Mouse (Mus musculus): ENCODE results near the gene Prickle4. TPM values are rescaled to one million over a fixed set of nuclear protein-coding genes. Genes with fewer than 3 reads are reported as not detected.

The Prickle4 gene
- polyA plus RNA-seq, 1 experiment from 2014 or later, result 0.27 TPM

- H3K9ac ChIP-seq, result no peak overlapping the region
- ATAC-seq (ENCODE audit: insufficient number of reproducible peaks, low FRiP score, low TSS enrichment, low read depth), result no peak
- H3K4me2 ChIP-seq, result 0 out of 2 replicates have a peak overlapping the region, but pooled peaks have one; percentile 10
- no peak overlapping the region for H3K4me3 ChIP-seq
- H3K27ac ChIP-seq, result no peak overlapping the region
- WGBS, result 34% methylated on average over 28 of the region's 28 CpGs
- H3K27me3 ChIP-seq, result peaks cover 11% of the 10 kb centered on the region
- peaks cover 17% of the 10 kb centered on the region for H3K4me1 ChIP-seq
- peaks cover 52% of the 10 kb centered on the region for H3K36me3 ChIP-seq
- H3K9me3 ChIP-seq, result no peaks in the 10 kb centered on the region
Observed at GRCm38 (mm10) chr17:47702548-47703345, 8.2 kb upstream of the Prickle4 start.

GRCm38 (mm10) chr17:47701793-47702192 lies 7.3 kb upstream of the Prickle4 start:
- no peak overlapping the region for H3K27ac ChIP-seq
- H3K4me2 ChIP-seq, result no peak overlapping the region
- peaks cover 52% of the 10 kb centered on the region for H3K36me3 ChIP-seq

GRCm38 (mm10) chr17:47699055-47699454 lies 4.5 kb upstream of the Prickle4 start:
- Histone ChIP-seq H3K27me3 (peaks cover 11% of the 10 kb centered on the region), H3K4me2 (no peak overlapping the region), H3K4me3 (no peak overlapping the region), H3K9ac (no peak overlapping the region), H3K9me3 (no peaks in the 10 kb centered on the region), H3K36me3 (peaks cover 46% of the 10 kb centered on the region), H3K27ac (no peak overlapping the region), H3K4me1 (peaks cover 26% of the 10 kb centered on the region)
- no peak for ATAC-seq (ENCODE audit: insufficient number of reproducible peaks, low FRiP score, low TSS enrichment, low read depth)
- 76% methylated on average over 2 of the region's 2 CpGs for WGBS

More at GRCm38 (mm10) chr17:47701793-47702192, 7.3 kb upstream of the Prickle4 start:
- Histone ChIP-seq H3K9ac (no peak overlapping the region), H3K27me3 (peaks cover 11% of the 10 kb centered on the region), H3K4me3 (no peak overlapping the region), H3K9me3 (no peaks in the 10 kb centered on the region), H3K4me1 (peaks cover 16% of the 10 kb centered on the region)
- 80% methylated on average over 9 of the region's 9 CpGs for WGBS
- no peak for ATAC-seq (ENCODE audit: insufficient number of reproducible peaks, low FRiP score, low TSS enrichment, low read depth)

GRCm38 (mm10) chr17:47698156-47698555 lies 3.6 kb upstream of the Prickle4 start:
- no peak overlapping the region for H3K4me3 ChIP-seq
- H3K27ac ChIP-seq, result no peak overlapping the region
- no peak overlapping the region for H3K9ac ChIP-seq
- 92% methylated on average over 10 of the region's 10 CpGs for WGBS
- peaks cover 23% of the 10 kb centered on the region for H3K4me1 ChIP-seq
- H3K36me3 ChIP-seq, result peaks cover 42% of the 10 kb centered on the region
- H3K27me3 ChIP-seq, result peaks cover 10% of the 10 kb centered on the region
- no peak for ATAC-seq (ENCODE audit: insufficient number of reproducible peaks, low FRiP score, low TSS enrichment, low read depth)
- no peaks in the 10 kb centered on the region for H3K9me3 ChIP-seq
- H3K4me2 ChIP-seq, result no peak overlapping the region

- H3K4me2 ChIP-seq, result peak overlapping the region; percentile 87
- peak overlapping the region; percentile 76 for H3K27ac ChIP-seq
- H3K4me1 ChIP-seq, result peaks cover 13% of the 10 kb centered on the region
- H3K36me3 ChIP-seq, result peaks cover 18% of the 10 kb centered on the region
- WGBS, result under 1% methylated on average over 22 of the region's 23 CpGs
- H3K9ac ChIP-seq, result peak overlapping the region; percentile 83
- no peaks in the 10 kb centered on the region for H3K9me3 ChIP-seq
- no peaks in the 10 kb centered on the region for H3K27me3 ChIP-seq
- ATAC-seq (ENCODE audit: insufficient number of reproducible peaks, low FRiP score, low TSS enrichment, low read depth), result 0 out of 2 replicates have a peak, but pooled peaks have one; percentile 0
- peak overlapping the region; percentile 80 for H3K4me3 ChIP-seq
Observed at GRCm38 (mm10) chr17:47695337-47695710, 788 bp upstream of the Prickle4 start.

- Histone ChIP-seq H3K27me3 (no peaks in the 10 kb centered on the region), H3K9me3 (no peaks in the 10 kb centered on the region), H3K4me1 (peaks cover 21% of the 10 kb centered on the region), H3K4me2 (peak within 1 kb of the TSS; percentile 87), H3K27ac (peak within 1 kb of the TSS; percentile 76), H3K4me3 (peak within 1 kb of the TSS; percentile 80), H3K36me3 (peaks cover 8% of the 10 kb centered on the region), H3K9ac (peak within 1 kb of the TSS; percentile 83)
- 1% methylated on average over 3 of the region's 3 CpGs for WGBS
- ATAC-seq (ENCODE audit: insufficient number of reproducible peaks, low FRiP score, low TSS enrichment, low read depth), result no peak
Observed at GRCm38 (mm10) chr17:47694442-47694502, 264 bp downstream of the Prickle4 start, which contains the start of gene Gm21981. Gene Gm21981, minus strand, starts transcription at chr17:47694455.

GRCm38 (mm10) chr17:47693671-47694441 lies 680 bp downstream of the Prickle4 start:
- ATAC-seq (ENCODE audit: insufficient number of reproducible peaks, low FRiP score, low TSS enrichment, low read depth), result no peak

GRCm38 (mm10) chr17:47691650-47692049 lies 2.9 kb downstream of the Prickle4 start:
- Histone ChIP-seq H3K27ac (no peak overlapping the region), H3K9me3 (no peaks in the 10 kb centered on the region), H3K27me3 (no peaks in the 10 kb centered on the region), H3K4me2 (no peak overlapping the region), H3K36me3 (no peaks in the 10 kb centered on the region), H3K4me1 (peaks cover 33% of the 10 kb centered on the region), H3K4me3 (no peak overlapping the region), H3K9ac (no peak overlapping the region)
- ATAC-seq (ENCODE audit: insufficient number of reproducible peaks, low FRiP score, low TSS enrichment, low read depth), result no peak
- 88% methylated on average over 3 of the region's 3 CpGs for WGBS

More at GRCm38 (mm10) chr17:47693671-47694441, 680 bp downstream of the Prickle4 start:
- WGBS, result 38% methylated on average over 13 of the region's 13 CpGs
- H3K4me1 ChIP-seq, result peaks cover 24% of the 10 kb centered on the region
- H3K9ac ChIP-seq, result peak overlapping the region; percentile 44; the same call in 1 of the 2 replicates
- peak overlapping the region; percentile 80 for H3K4me3 ChIP-seq
- H3K4me2 ChIP-seq, result peak overlapping the region; percentile 87
- no peaks in the 10 kb centered on the region for H3K9me3 ChIP-seq
- H3K27ac ChIP-seq, result peak overlapping the region; percentile 76; the same call in 1 of the 2 replicates
- no peaks in the 10 kb centered on the region for H3K27me3 ChIP-seq
- H3K36me3 ChIP-seq, result peaks cover 4% of the 10 kb centered on the region

- H3K4me1 ChIP-seq, result peaks cover 30% of the 10 kb centered on the region
- H3K27ac ChIP-seq, result no peak overlapping the region
- no peaks in the 10 kb centered on the region for H3K27me3 ChIP-seq
- no peak for ATAC-seq (ENCODE audit: insufficient number of reproducible peaks, low FRiP score, low TSS enrichment, low read depth)
- H3K9me3 ChIP-seq, result no peaks in the 10 kb centered on the region
- peaks cover 11% of the 10 kb centered on the region for H3K36me3 ChIP-seq
- no peak overlapping the region for H3K9ac ChIP-seq
- 70% methylated on average over 8 of the region's 8 CpGs for WGBS
- H3K4me2 ChIP-seq, result peak overlapping the region; percentile 95; the same call in 1 of the 2 replicates
- 0 out of 2 replicates have a peak overlapping the region, but pooled peaks have one; percentile 80 for H3K4me3 ChIP-seq
Observed at GRCm38 (mm10) chr17:47689894-47690293, 4.6 kb downstream of the Prickle4 start.

- peak; percentile 66 for ATAC-seq (ENCODE audit: insufficient number of reproducible peaks, low FRiP score, low TSS enrichment, low read depth)
- peak within 1 kb of the TSS; percentile 83 for H3K27ac ChIP-seq
- WGBS, result under 1% methylated on average over 57 of the region's 58 CpGs
- peaks cover 24% of the 10 kb centered on the region for H3K4me1 ChIP-seq
- peak within 1 kb of the TSS; percentile 95 for H3K4me2 ChIP-seq
- H3K9me3 ChIP-seq, result no peaks in the 10 kb centered on the region
- no peaks in the 10 kb centered on the region for H3K27me3 ChIP-seq
- peaks cover 21% of the 10 kb centered on the region for H3K36me3 ChIP-seq
- H3K4me3 ChIP-seq, result peak within 1 kb of the TSS; percentile 80
- peak within 1 kb of the TSS; percentile 76 for H3K9ac ChIP-seq
Observed at GRCm38 (mm10) chr17:47688608-47689575, 5.6 kb downstream of the Prickle4 start, which contains the start of gene Frs3. Gene Frs3, plus strand, starts transcription at chr17:47689030.

- H3K4me2 ChIP-seq, result peak within 1 kb of the TSS; percentile 95
- H3K9me3 ChIP-seq, result no peaks in the 10 kb centered on the region
- 0% methylated on average over 9 of the region's 9 CpGs for WGBS
- peak within 1 kb of the TSS; percentile 80 for H3K4me3 ChIP-seq
- H3K4me1 ChIP-seq, result peaks cover 24% of the 10 kb centered on the region
- peak within 1 kb of the TSS; percentile 83 for H3K27ac ChIP-seq
- no peak; the same call in 1 of the 2 replicates for ATAC-seq (ENCODE audit: insufficient number of reproducible peaks, low FRiP score, low TSS enrichment, low read depth)
- H3K27me3 ChIP-seq, result no peaks in the 10 kb centered on the region
- peaks cover 27% of the 10 kb centered on the region for H3K36me3 ChIP-seq
- H3K9ac ChIP-seq, result peak within 1 kb of the TSS; percentile 76
Observed at GRCm38 (mm10) chr17:47688344-47688607, 6.3 kb downstream of the Prickle4 start, which contains the start of gene Tomm6. Gene Tomm6, minus strand, starts transcription at chr17:47688386.
